Mouse (Mus musculus) bone marrow macrophage, adult 2 months (primary cell): ENCODE results near the gene Fbxw8.

Source experiments
- CTCF ChIP-seq: IDR thresholded peaks from 2 replicates; pipeline ENCODE4 v1.5.1; 2012; ENCODE audit warnings: low read depth, mild to moderate bottlenecking, low read length, moderate library complexity
- POLR2A ChIP-seq: IDR thresholded peaks from 2 replicates; pipeline ENCODE4 v1.6.1; 2012; ENCODE audit warnings: mild to moderate bottlenecking, low read depth, low read length, borderline replicate concordance

DNA sequence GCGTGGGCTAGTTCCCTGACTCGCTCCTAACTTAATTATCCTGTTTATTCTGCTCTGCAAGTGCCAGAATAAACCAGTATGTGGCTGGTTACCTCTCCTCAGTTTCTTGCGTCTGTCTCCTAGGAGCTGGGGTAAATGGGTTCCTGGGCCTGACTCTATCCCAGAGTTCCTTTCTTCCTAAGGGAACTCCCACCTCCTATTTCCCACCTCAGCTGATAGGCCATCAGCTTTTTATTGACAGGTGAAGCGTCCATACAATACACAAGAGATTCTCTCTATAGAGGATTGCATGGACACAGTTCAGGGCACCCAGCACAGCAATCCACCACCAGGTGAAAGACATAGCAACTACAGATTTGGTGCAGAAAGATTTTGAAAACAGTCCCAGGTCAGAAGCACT is 111.5 kb downstream of the Fbxw8 start:
- TF ChIP-seq CTCF (no peak), POLR2A (no peak)
